Mouse (Mus musculus) ES-Bruce4 (cell line): ENCODE data around the gene Gbgt1.

Experiments
- CTCF ChIP-seq: IDR thresholded peaks from one replicate; pipeline ENCODE4 v1.8.1; 2011; ENCODE audit warnings: low read depth, low read length
- POLR2A ChIP-seq: IDR thresholded peaks from one replicate; pipeline ENCODE4 v1.8.1; 2011; ENCODE audit warnings: low read length; ENCODE audit not compliant: insufficient read depth

- TF ChIP-seq CTCF (no peak), POLR2A (no peak)
Observed at GRCm38 (mm10) chr2:28539206-28539605, 42.5 kb downstream of the Gbgt1 start.
